Mouse (Mus musculus) bone marrow macrophage, adult 2 months (primary cell): ENCODE measurements around the gene Fnd3c2.

Experiments used
- CTCF ChIP-seq: IDR thresholded peaks from 2 replicates; pipeline ENCODE4 v1.5.1; 2012; ENCODE audit warnings: low read depth, mild to moderate bottlenecking, low read length, moderate library complexity
- POLR2A ChIP-seq: IDR thresholded peaks from 2 replicates; pipeline ENCODE4 v1.6.1; 2012; ENCODE audit warnings: mild to moderate bottlenecking, low read depth, low read length, borderline replicate concordance

DNA sequence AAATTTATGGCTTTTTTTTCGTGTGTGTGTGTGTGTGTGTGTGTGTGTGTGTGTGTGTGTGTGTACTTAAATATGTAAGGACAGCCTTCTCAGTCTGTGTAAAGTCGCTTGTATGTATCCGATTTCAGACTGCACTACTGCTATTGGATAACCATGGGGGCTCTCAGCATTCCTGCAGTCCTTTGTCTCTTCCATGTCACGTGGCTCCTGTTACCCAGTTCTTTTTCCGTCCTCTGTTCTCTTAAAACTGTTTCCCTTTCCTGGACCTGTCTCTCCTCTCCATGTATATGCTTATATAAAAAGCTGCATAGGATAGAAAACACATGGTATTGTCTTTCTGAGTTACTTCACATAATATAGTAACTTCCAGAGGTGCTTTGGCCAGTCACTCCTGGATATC is 69.5 kb downstream of the Fnd3c2 start:
- TF ChIP-seq CTCF (no peak), POLR2A (no peak)
